Mouse (Mus musculus) B cell, adult (primary cell): ENCODE data around the gene Cpe. TPM values are rescaled to one million over a fixed set of nuclear protein-coding genes. Genes with fewer than 3 reads are reported as not detected.

ENCODE experiments used
- total RNA-seq: library from RNA; stranded (reverse); gene quantifications from 4 replicates; pipeline ENCODE4 v1.2.4, GENCODE M21; 2023; ENCODE audit not compliant: inconsistent age

The Cpe gene
- 0.66 TPM in 1 of 4 replicates, not detected in the others for total RNA-seq

DNA sequence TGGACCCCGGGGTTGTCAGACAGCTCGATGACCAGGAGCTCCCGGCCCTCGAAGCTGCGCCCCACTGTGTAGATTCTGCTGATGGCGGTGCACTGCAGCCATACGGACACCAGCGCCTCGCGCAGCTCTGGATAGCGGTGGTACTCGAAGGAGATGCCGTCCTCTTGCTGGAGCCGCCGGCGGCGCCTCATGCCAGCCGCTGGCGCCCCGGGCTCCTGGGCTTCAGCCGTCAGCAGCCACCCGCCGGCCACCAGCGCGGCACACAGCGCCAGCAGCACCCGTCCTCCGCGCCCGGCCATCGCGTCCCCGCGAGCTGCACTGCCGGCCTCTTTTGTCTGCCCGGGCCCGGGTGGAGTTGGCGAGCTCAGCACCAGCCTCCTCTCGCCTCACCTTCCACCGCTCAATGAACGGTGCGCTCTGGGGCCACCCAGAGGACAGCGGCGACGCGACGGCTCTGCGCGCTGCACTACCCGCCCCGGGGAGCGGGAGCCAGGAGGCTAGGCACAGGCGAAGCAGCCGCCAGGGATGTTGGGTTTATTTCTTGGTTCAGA is at the start of gene Cpe:
TSS of gene Cpe (minus strand) at position 404 of the 551 bp plus-strand sequence.

DNA sequence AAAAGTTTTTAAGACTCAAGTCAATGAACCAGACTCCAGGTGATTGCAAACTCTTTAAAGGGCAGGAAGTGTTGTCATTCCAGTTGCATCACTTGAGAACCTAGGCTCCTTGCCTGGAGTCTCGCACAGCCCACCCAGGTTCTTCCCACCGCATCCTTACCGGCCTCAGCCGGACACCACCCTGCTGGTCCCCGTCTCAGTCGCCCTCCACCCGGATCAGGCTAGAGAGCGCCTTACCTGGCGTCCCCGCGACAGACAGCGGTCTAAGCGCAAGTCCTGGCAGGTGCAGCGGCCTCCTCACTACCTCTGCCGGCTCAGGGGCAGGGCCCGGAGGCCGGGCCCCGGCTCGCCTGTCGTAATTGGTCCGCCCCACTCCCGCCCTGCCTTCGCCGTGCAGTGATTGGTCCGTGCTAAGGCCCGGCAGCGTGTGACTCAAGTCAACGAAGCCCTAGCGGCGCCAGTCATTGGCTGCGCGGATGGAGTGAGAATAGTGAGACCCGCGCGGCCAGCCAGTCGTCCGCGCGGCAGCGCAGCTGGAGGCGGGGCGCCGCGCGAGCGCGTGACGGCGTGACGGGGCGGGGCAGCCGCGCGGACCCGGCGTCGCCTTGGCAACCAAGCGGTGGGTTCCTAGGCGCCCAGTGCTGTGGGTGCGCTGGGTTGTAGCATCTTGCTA is 40.6 kb upstream of the Cpe start, which contains the start of gene Msmo1:
TSS of gene Msmo1 (minus strand) at position 522 of the 673 bp plus-strand sequence.

Other genes with a start within 250 kb of the Cpe start
- gene Msmo1, start 40.7 kb upstream of the Cpe start, total RNA-seq: 21.5 to 26.4 TPM (median 23.5 TPM) in 4 replicates
- 21.5 to 29.9 TPM (median 24.8 TPM) in 4 replicates for gene Klhl2, start 157.0 kb upstream of the Cpe start, total RNA-seq